Comparison of ENCODE assay signal across 7 mouse cellular contexts in genomic region chr11:11557173-11557967, GRCm38 (mm10).
A peak's percentile ranks its signal among the peaks of the same experiment; 100 is the strongest.
DNase-seq lines count a peak whose midpoint lies in the region; ATAC-seq and TF ChIP-seq lines count a peak whose summit lies in the region.

No protein-coding gene starts in this region.

- ATAC-seq in embryonic facial prominence, embryonic 14.5 days (ENCODE audit: low read depth) = no peak
- ATAC-seq in hindbrain, postnatal 0 days = no peak
- ATAC-seq in liver, embryonic 14.5 days (ENCODE audit: insufficient read depth) = peak; percentile 42; the same call in 1 of the 2 replicates

- H3K27me3 ChIP-seq in testis, adult 2 months (ENCODE audit: control insufficient read depth, insufficient read depth, low read length) = no peaks in the 10 kb centered on the region
- H3K27me3 ChIP-seq in embryonic facial prominence, embryonic 14.5 days (replicated peaks; ENCODE audit: control insufficient read depth, insufficient read depth, low read length) = no peaks in the 10 kb centered on the region
- no peaks in the 10 kb centered on the region for H3K27me3 ChIP-seq in hindbrain, postnatal 0 days (ENCODE audit: insufficient read depth, low read length)
- no peaks in the 10 kb centered on the region for H3K27me3 ChIP-seq in liver, embryonic 14.5 days (ENCODE audit: control insufficient read depth, insufficient read depth, low read length)

- peaks cover 4% of the 10 kb centered on the region for H3K4me1 ChIP-seq in testis, adult 2 months (ENCODE audit: control insufficient read depth, insufficient read depth, low read length)
- H3K4me1 ChIP-seq in embryonic facial prominence, embryonic 14.5 days (ENCODE audit: control insufficient read depth, insufficient read depth, low read length) = no peaks in the 10 kb centered on the region
- H3K4me1 ChIP-seq in hindbrain, postnatal 0 days (ENCODE audit: insufficient read depth, low read length) = no peaks in the 10 kb centered on the region
- H3K4me1 ChIP-seq in liver, embryonic 14.5 days (replicated peaks; ENCODE audit: control insufficient read depth in 2 of 2, insufficient read depth in 2 of 2, low read length in 1 of 2) = peaks cover 7 to 17% of the 10 kb centered on the region in 2 experiments; a peak in 3 of 4 replicates

- no peak overlapping the region for H3K27ac ChIP-seq in testis, adult 2 months (ENCODE audit: control insufficient read depth, insufficient read depth, low read depth, low read length)
- H3K27ac ChIP-seq in embryonic facial prominence, embryonic 14.5 days (replicated peaks; ENCODE audit: low read depth, low read length) = no peak overlapping the region
- H3K27ac ChIP-seq in hindbrain, postnatal 0 days = no peak overlapping the region
- no peak overlapping the region for H3K27ac ChIP-seq in liver, embryonic 14.5 days

- H3K9ac ChIP-seq in embryonic facial prominence, embryonic 14.5 days (ENCODE audit: low read depth, low read length) = no peak overlapping the region
- H3K9ac ChIP-seq in hindbrain, postnatal 0 days (replicated peaks; ENCODE audit: low read length) = no peak overlapping the region
- H3K9ac ChIP-seq in liver, embryonic 14.5 days (replicated peaks) = no peak overlapping the region

- no peaks in the 10 kb centered on the region for H3K9me3 ChIP-seq in embryonic facial prominence, embryonic 14.5 days (ENCODE audit: control insufficient read depth, low read length)
- no peaks in the 10 kb centered on the region for H3K9me3 ChIP-seq in hindbrain, postnatal 0 days (ENCODE audit: low read length)
- H3K9me3 ChIP-seq in liver, embryonic 14.5 days (ENCODE audit: control insufficient read depth, low read length) = no peaks in the 10 kb centered on the region

- peak overlapping the region; percentile 32 for H3K4me3 ChIP-seq in testis, adult 2 months (ENCODE audit: control insufficient read depth, low read depth, low read length)
- H3K4me3 ChIP-seq in embryonic facial prominence, embryonic 14.5 days (ENCODE audit: low read depth, low read length) = no peak overlapping the region
- no peak overlapping the region for H3K4me3 ChIP-seq in hindbrain, postnatal 0 days (ENCODE audit: low read length)
- no peak overlapping the region for H3K4me3 ChIP-seq in liver, embryonic 14.5 days (ENCODE audit: insufficient read depth in 1 of 2, low read depth in 2 of 2, low read length in 2 of 2)

- WGBS in embryonic facial prominence, embryonic 14.5 days = 45% methylated on average over 11 of the region's 11 CpGs
- WGBS in hindbrain, postnatal 0 days = 49% methylated on average over 11 of the region's 11 CpGs
- WGBS in liver, embryonic 14.5 days (ENCODE audit: insufficient replicate concordance) = 21% methylated on average over 11 of the region's 11 CpGs

- no peak for TF ChIP-seq POLR2A in testis, adult 2 months (IDR thresholded peaks at IDR 0.05; ENCODE audit: control insufficient read depth, low read depth, low read length)

- H3K4me2 ChIP-seq in embryonic facial prominence, embryonic 14.5 days (ENCODE audit: low read depth, low read length) = no peak overlapping the region
- H3K4me2 ChIP-seq in hindbrain, postnatal 0 days (ENCODE audit: low read depth, low read length) = no peak overlapping the region
- no peak overlapping the region for H3K4me2 ChIP-seq in liver, embryonic 14.5 days (ENCODE audit: low read depth)

- DNase-seq in testis, postnatal 14 days (ENCODE audit: low spot score) = no peak
- peak; percentile 45 for DNase-seq in adrenal gland, adult 2 months
- peak; percentile 23 for DNase-seq in embryonic facial prominence, embryonic 14.5 days (ENCODE audit: low spot score)
- peak; percentile 30 for DNase-seq in hindbrain, postnatal 0 days (ENCODE audit: low spot score)
- peak; percentile 51 to 56 (median 55) for DNase-seq in liver, embryonic 14.5 days (ENCODE audit: low read depth in 3 of 3, low spot score in 3 of 3)
- peak; percentile 51 to 57 for DNase-seq in right cerebral cortex, adult 2 months (ENCODE audit: low spot score in 2 of 2)

- TF ChIP-seq CTCF in testis, adult 2 months (IDR thresholded peaks at IDR 0.05; ENCODE audit: control insufficient read depth, insufficient read depth, insufficient replicate concordance, low read depth, low read length) = peak; percentile 73; the same call in 1 of the 2 replicates
- peak; percentile 66 for TF ChIP-seq CTCF in hindbrain, postnatal 0 days (IDR thresholded peaks at IDR 0.05; ENCODE audit: low read depth)
- peak; percentile 93 for TF ChIP-seq CTCF in liver, embryonic 14.5 days (IDR thresholded peaks at IDR 0.05; ENCODE audit: low read depth)

- TF ChIP-seq EP300 in liver, embryonic 14.5 days (IDR thresholded peaks at IDR 0.05; ENCODE audit: low read depth) = no peak

- H3K36me3 ChIP-seq in testis, adult 2 months (ENCODE audit: control insufficient read depth, insufficient read depth, low read length) = no peaks in the 10 kb centered on the region
- H3K36me3 ChIP-seq in embryonic facial prominence, embryonic 14.5 days (ENCODE audit: control insufficient read depth, insufficient read depth, low read length) = no peaks in the 10 kb centered on the region
- no peaks in the 10 kb centered on the region for H3K36me3 ChIP-seq in hindbrain, postnatal 0 days (ENCODE audit: insufficient read depth, low read length)
- no peaks in the 10 kb centered on the region for H3K36me3 ChIP-seq in liver, embryonic 14.5 days (replicated peaks; ENCODE audit: control insufficient read depth, insufficient read depth, low read depth)
